Mouse (Mus musculus): ENCODE data around the gene Gm28305.
A peak's percentile ranks its signal among the peaks of the same experiment; 100 is the strongest.

The Gm28305 gene

DNA sequence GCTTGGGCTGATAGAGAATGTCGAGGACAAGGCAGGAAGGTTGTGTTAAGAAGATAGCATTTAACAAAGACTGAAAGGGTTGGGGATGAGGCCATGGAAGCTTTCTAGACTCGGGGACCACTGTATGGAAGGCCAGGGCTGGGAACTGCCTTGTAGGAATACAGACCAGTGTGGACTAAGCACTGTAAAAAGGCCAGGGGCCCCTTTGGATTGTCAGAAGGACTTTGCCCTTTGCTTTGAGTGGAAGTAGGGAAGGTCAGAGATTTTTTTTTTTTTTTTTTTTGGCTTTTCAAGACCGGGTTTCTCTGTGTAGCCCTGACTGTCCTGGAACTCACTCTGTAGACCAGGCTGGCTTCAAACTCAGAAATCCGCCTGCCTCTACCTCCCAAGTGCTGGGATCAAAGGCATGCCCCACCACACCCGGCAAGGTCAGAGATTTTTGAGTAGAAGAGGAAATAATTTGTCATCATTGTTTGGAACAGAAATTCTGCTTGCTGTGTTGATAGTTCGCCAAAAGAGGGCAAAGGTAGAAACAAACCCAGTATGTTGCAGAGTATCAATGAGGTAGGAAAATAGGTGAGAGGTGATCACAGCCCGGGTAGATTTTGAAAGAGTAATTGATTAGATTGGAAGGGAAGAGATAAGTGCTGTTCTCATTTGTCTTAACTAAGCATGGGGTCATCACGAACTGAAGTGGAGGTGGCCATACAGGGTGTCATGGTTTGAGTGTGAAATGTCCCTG, 30.6 kb downstream of the Gm28305 start:
- no peak for DNase-seq

DNA sequence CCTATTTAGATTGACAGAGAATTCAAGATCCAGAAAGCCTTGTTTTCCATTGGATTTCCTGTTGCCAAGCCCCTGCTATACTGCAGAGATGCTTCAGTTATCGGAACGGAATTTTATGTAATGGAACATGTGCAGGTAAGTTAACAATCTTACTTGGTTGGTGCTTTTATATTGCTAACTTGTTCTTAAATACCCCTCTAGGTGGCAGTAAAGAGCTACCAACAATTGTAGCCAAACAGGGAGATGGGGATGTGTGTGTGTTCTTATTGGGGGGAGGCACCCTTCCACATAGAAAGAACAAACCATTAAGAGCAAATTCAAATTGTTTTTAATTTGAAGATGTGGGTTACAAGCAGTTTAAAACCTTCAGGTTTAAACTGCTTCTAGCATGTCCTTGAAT, 35.3 kb downstream of the Gm28305 start:
- DNase-seq, result no peak

DNA sequence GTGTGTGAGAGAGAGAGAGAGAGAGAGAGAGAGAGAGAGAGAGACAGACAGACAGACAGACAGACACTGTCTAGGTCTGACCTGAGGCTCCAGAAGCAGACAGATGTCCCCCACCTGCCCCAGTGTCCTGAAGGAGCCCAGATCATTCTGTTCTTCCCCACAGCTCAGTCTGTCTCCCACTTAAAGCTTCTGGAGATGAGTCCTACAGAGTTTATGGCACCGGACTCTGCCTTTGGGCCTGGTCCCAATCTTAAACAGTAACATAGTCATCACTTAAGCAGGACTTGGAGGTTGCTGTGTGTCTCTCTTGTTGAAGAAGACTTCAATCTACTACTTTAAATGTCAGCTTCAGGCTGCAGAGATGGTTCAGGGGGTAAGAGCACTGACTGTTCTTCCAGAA, 38.3 kb downstream of the Gm28305 start:
- DNase-seq, result no peak

DNA sequence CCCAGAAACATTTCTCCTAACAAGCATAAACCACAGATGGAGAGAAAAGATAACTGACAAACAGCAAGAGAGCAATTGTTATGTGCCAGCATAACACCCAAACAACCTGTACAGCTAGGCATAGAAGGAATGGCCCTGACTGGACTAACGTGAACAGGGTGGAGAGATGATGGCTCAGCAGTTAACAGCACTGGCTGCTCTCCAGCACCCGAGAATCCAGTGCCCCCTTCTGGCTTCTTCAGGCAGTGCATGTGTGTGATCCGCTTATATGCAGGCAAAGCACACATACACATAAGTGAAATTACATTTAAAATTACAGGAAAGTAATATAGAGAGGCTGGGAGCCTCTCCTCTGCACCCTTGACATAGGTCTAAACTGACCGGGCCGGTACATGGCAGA, 38.9 kb downstream of the Gm28305 start:
- DNase-seq, result peak; percentile 43

DNA sequence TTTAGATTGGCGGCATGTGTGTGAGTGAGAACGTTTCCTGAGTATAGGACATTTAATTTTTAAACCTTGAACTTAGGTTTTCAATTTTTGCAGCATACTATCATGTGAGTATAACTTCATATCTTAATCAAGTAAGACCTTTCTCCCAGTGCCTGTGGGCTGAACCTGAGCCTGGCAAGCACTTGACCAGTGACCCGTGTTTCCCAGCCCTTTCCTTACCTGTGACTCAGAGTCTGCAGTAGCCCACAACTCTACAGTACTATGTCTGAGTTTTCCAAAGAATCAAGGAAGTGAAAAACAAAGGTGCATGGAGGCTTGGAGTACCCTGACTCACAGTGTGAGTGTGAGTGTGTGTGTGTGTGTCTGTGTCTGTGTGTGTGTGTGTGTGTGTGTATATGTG, 39.6 kb downstream of the Gm28305 start:
- no peak for DNase-seq

DNA sequence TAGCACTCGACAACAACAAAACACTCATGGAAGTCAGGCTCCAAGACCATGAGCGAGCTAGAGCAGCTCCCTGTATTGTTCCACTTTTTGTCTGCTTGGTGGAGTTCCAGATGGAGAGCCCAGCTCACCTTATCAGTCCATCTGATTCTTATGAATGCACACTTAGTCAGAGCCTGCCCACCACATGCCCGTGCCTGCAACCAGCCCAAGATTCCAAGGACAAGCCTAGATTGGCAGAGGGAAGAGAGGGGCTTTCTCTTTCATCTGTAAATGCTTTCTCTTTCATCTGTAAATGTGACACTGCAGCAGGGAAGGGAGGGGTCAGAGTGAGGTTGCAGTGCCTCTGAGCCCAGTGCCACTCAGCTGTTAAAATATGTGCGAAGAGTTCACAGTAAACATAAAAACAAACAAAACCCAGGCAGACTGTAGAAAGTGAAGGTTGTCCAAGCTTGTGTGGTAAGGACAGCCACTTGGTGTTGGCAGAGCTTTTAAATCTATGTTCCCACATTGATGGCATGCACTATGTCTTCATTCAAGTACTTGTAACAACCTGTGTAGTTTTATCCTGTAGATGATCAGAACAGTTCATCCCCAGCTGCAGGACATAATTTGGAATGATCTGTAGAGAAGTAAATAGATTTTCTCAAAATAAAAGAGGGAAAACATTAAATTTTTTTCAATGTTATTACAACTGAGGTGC, 45.4 kb downstream of the Gm28305 start:
- DNase-seq, result no peak

DNA sequence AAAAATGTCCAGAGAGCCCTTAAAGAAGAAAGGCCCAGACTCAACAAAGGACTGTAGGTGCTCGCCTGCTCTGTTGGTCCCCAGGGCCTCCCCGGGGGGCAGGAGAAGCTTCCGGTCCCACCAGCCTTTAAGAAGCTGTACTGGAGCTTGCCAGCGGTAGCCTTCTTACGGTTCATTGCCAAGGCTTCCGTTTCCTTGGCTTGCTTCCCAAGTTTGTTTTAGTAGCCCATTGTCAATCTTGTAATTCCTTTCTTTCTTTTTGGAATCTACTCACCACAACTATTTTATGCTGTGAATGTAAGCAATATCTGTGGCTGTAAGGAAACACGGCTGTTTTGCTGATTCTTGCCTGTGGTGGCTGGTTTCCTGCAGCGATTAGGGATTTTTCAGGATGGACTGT, 48.1 kb downstream of the Gm28305 start:
- DNase-seq, result no peak

GRCm38 (mm10) chr9:104092945-104093344, 52.5 kb downstream of the Gm28305 start:
- no peak for DNase-seq

- DNase-seq, result no peak
Measured at GRCm38 (mm10) chr9:104098256-104098655, 57.8 kb downstream of the Gm28305 start.

GRCm38 (mm10) chr9:104099060-104099459, 58.6 kb downstream of the Gm28305 start:
- DNase-seq, result no peak

GRCm38 (mm10) chr9:104100822-104101221, 60.4 kb downstream of the Gm28305 start:
- no peak for DNase-seq

- DNase-seq, result no peak
Measured at GRCm38 (mm10) chr9:104101458-104101857, 61.0 kb downstream of the Gm28305 start.

GRCm38 (mm10) chr9:104102301-104102700, 61.8 kb downstream of the Gm28305 start:
- DNase-seq, result no peak

DNA sequence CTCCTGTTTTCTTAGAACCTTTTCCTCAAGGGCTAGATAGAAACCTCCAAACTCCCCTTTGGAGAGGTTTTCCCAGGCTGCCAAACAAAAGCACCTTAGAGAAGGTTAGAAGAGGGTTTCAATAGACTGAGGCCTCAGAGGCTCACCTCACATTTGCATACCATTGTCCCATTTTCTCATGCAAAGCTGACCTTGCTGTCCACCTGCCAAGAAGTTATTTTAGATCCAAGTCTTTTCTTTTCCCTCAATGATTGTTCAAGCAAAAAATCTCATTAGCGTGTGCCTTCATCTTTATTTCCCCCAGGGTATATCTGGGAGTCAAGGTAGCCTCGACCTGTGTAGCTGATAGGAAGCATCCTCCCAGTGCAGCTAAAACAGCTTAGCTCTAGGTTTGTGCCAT, 62.4 kb downstream of the Gm28305 start:
- DNase-seq, result no peak

- DNase-seq, result no peak
Measured at GRCm38 (mm10) chr9:104104986-104105385, 64.5 kb downstream of the Gm28305 start.

DNA sequence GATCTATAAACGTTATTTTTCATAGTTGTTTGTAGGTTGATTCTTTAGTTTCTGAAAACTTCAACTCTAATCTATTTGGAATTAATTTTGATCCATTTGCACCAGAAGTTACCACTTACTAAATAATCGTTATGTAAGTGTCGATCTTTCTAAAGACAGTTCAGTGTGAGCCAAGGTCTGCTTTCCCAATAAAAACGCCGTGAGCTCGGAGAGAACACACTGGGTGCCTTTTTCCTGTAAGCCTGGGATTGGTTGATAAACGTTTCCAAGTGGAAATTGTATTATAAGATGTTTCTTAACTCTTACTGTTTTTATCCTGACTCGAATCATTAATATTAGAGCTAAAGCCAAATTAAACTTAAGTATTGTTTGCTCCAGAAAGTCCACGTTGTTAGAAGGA, 66.5 kb downstream of the Gm28305 start:
- DNase-seq, result no peak

GRCm38 (mm10) chr9:104107482-104107881, 67.0 kb downstream of the Gm28305 start:
- no peak for DNase-seq

GRCm38 (mm10) chr9:104108571-104109143, 68.2 kb downstream of the Gm28305 start:
- DNase-seq, result no peak

GRCm38 (mm10) chr9:104109151-104109550, 68.7 kb downstream of the Gm28305 start:
- no peak for DNase-seq

DNA sequence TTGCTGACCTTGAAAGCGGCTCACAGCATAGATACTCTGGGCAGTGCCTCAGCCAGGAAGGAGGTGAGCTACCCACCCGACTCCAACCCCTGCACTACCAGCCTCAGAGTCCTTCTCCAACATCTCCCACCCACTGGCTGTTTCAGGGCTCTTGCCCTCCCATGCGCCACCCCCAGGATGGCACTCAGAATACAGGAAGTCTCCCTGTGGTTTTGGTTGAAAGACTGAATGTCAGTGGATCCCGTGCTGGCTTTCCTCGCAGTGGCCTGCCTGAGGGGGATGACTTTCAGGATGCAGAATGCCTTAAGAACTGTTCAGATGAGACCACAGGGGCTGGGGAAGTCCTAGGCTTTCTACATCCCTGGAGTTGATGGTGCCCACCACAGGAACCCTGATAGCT, 82.6 kb downstream of the Gm28305 start:
- no peak for DNase-seq

- no peak for DNase-seq
Measured at GRCm38 (mm10) chr9:104123622-104124021, 83.2 kb downstream of the Gm28305 start.

Measured in right cerebral cortex, postnatal 14 days (tissue).